Mouse (Mus musculus): Measurements from ENCODE around the gene Eef1a1. TPM values are rescaled to one million over a fixed set of nuclear protein-coding genes. Genes with fewer than 3 reads are reported as not detected.
"Not testable (repeated sequence)": the region's sequence is repeated elsewhere in the genome, so short reads cannot be mapped to it uniquely, and the experiment has no call there.

Gene Eef1a1
- polyA plus RNA-seq, 1 experiment from 2014 or later, result 3,749 TPM

DNA sequence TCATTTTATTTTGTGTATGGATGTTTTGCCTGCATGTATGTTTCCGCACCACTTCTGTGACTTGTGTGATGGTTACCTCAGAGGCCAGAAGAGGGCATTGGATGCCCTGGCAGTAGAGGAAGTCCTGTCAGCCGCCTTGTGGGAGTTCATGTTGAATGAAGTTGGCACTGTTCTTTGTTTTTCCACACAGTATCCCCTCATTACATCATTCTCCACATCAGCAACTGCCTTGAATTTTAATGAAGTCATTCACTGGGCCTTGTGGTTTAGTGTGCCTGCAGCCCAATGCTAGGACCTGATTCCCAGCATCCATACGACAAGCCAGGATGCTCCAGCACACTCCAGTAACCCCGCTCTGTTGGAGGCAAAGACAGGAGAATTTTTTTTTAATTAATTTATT is 12.3 kb upstream of the Eef1a1 start:
- H3K9me3 ChIP-seq (ENCODE audit: control insufficient read depth, low read length), result no peaks in the 10 kb centered on the region
- H3K4me2 ChIP-seq (replicated peaks), result no peak overlapping the region
- H3K4me1 ChIP-seq (replicated peaks; ENCODE audit: control insufficient read depth, insufficient read depth, low read length), result peaks cover 25% of the 10 kb centered on the region
- no peak overlapping the region for H3K4me3 ChIP-seq (replicated peaks; ENCODE audit: low read length)
- H3K9ac ChIP-seq, result no peak overlapping the region
- no peak overlapping the region for H3K27ac ChIP-seq
- DNase-seq (ENCODE audit: low spot score) (no peak), ATAC-seq (ENCODE audit: low FRiP score) (no peak)
- no peaks in the 10 kb centered on the region for H3K27me3 ChIP-seq (ENCODE audit: control insufficient read depth, insufficient read depth, low read length)
- WGBS, result 58% methylated on average over 4 of the region's 4 CpGs
- no peaks in the 10 kb centered on the region for H3K36me3 ChIP-seq (replicated peaks; ENCODE audit: control insufficient read depth, insufficient read depth)

DNA sequence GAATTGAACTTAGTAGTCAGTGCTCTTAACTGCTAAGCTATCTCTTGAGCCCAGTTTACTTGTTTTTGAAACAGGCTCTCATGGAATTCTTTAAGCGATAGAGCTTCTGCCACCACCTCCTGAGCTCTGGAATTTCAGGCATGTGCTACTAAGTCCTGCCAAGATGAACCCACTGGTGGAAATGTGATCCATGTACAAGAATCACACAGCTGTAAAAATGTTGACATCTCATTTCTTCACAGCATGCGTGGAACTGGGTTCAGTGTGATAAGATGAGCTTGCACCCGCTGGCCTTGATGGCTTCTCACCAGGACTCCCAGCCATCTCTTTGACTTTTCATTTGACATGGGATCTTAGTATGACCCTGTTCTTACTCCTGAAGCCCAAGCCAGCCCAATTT is 11.4 kb upstream of the Eef1a1 start:
- Histone ChIP-seq H3K4me3 (replicated peaks; ENCODE audit: low read length) (no peak overlapping the region), H3K4me1 (replicated peaks; ENCODE audit: control insufficient read depth, insufficient read depth, low read length) (peaks cover 25% of the 10 kb centered on the region), H3K9ac (no peak overlapping the region), H3K36me3 (replicated peaks; ENCODE audit: control insufficient read depth, insufficient read depth) (no peaks in the 10 kb centered on the region), H3K27ac (no peak overlapping the region), H3K9me3 (ENCODE audit: control insufficient read depth, low read length) (no peaks in the 10 kb centered on the region), H3K4me2 (replicated peaks) (no peak overlapping the region), H3K27me3 (ENCODE audit: control insufficient read depth, insufficient read depth, low read length) (no peaks in the 10 kb centered on the region)
- 76% methylated on average over 3 of the region's 3 CpGs for WGBS
- ATAC-seq (ENCODE audit: low FRiP score) (no peak), DNase-seq (ENCODE audit: low spot score) (no peak)

DNA sequence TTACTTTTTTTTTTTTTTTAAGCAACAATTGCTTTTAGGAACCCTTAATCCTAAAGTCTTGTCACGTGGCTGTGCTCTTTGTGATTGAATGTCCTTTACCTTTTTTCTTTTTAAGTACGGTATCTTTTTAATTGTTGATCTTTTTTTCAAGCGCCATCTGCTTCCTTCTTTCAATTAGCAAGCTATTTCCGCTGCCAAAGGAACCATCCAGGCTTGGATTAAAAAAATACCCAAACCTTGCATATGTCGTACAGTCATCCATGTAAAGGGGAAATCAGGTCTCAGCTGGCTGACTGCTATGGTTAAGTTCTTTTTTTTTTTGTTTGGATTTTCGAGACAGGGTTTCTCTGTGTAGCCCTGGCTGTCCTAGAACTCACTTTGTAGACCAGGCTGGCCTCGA is 4.2 kb upstream of the Eef1a1 start:
- ATAC-seq (ENCODE audit: low FRiP score) (no peak), DNase-seq (ENCODE audit: low spot score) (no peak)
- no peak overlapping the region for H3K27ac ChIP-seq
- H3K4me2 ChIP-seq (replicated peaks), result no peak overlapping the region
- H3K27me3 ChIP-seq (ENCODE audit: control insufficient read depth, insufficient read depth, low read length), result no peaks in the 10 kb centered on the region
- H3K36me3 ChIP-seq (replicated peaks; ENCODE audit: control insufficient read depth, insufficient read depth), result no peaks in the 10 kb centered on the region
- no peak overlapping the region for H3K4me3 ChIP-seq (replicated peaks; ENCODE audit: low read length)
- 0 out of 2 replicates have a peak, but pooled peaks cover 3% of the 10 kb centered on the region for H3K4me1 ChIP-seq (replicated peaks; ENCODE audit: control insufficient read depth, insufficient read depth, low read length)
- WGBS, result 90% methylated on average over 7 of the region's 7 CpGs
- no peaks in the 10 kb centered on the region for H3K9me3 ChIP-seq (ENCODE audit: control insufficient read depth, low read length)
- H3K9ac ChIP-seq, result no peak overlapping the region

DNA sequence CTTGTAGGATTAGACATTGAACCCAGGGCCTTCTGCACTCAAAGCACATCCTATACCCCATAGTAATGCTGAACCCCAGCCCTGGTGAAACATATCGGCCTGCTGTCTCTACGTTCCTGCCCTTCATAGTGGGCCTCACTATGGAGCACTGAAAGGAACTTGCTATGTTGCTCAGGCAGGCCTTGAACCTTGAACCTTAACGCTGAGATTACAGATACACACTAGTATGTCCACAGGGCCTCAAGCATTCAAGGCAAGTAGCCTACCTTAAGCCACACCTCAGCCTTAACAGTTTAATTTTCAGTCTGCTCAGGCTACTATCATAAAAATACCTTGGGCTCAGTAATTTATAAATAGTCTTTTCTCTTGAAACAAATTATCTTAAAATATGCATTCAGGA is 3.3 kb upstream of the Eef1a1 start:
- Histone ChIP-seq H3K27ac (no peak overlapping the region), H3K4me3 (replicated peaks; ENCODE audit: low read length) (no peak overlapping the region), H3K4me2 (replicated peaks) (no peak overlapping the region), H3K36me3 (replicated peaks; ENCODE audit: control insufficient read depth, insufficient read depth) (no peaks in the 10 kb centered on the region), H3K9me3 (ENCODE audit: control insufficient read depth, low read length) (no peaks in the 10 kb centered on the region), H3K9ac (no peak overlapping the region), H3K4me1 (replicated peaks; ENCODE audit: control insufficient read depth, insufficient read depth, low read length) (0 out of 2 replicates have a peak, but pooled peaks cover 3% of the 10 kb centered on the region), H3K27me3 (ENCODE audit: control insufficient read depth, insufficient read depth, low read length) (no peaks in the 10 kb centered on the region)
- 89% methylated on average over 3 of the region's 3 CpGs for WGBS
- DNase-seq (ENCODE audit: low spot score), result no peak
- ATAC-seq (ENCODE audit: low FRiP score), result no peak

DNA sequence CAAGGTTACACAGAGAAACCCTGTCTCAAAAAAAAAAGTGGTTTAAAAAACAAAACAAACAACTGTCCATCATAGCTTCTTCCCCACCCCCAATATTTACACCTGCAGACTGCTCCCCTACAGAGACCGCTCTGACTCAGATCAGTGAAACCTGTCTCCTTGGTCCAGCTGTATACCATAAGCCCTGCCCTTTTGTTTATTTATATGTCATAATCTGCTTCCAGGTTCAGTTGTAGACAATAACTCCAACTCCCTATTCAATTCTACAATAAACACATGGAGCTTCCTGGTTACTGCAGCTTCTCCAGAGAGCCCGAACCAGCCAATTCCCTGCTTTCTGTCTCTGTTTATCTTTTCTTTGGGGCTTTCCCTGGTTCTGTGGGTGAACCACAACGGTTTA is 2.2 kb upstream of the Eef1a1 start:
- Histone ChIP-seq H3K27me3 (ENCODE audit: control insufficient read depth, insufficient read depth, low read length) (no peaks in the 10 kb centered on the region), H3K4me3 (replicated peaks; ENCODE audit: low read length) (no peak overlapping the region), H3K36me3 (replicated peaks; ENCODE audit: control insufficient read depth, insufficient read depth) (no peaks in the 10 kb centered on the region), H3K4me1 (replicated peaks; ENCODE audit: control insufficient read depth, insufficient read depth, low read length) (0 out of 2 replicates have a peak, but pooled peaks cover 3% of the 10 kb centered on the region), H3K27ac (no peak overlapping the region), H3K9me3 (ENCODE audit: control insufficient read depth, low read length) (no peaks in the 10 kb centered on the region), H3K9ac (no peak overlapping the region), H3K4me2 (replicated peaks) (no peak overlapping the region)
- ATAC-seq (ENCODE audit: low FRiP score) (no peak), DNase-seq (ENCODE audit: low spot score) (no peak)
- WGBS, result 82% methylated on average over 3 of the region's 3 CpGs

DNA sequence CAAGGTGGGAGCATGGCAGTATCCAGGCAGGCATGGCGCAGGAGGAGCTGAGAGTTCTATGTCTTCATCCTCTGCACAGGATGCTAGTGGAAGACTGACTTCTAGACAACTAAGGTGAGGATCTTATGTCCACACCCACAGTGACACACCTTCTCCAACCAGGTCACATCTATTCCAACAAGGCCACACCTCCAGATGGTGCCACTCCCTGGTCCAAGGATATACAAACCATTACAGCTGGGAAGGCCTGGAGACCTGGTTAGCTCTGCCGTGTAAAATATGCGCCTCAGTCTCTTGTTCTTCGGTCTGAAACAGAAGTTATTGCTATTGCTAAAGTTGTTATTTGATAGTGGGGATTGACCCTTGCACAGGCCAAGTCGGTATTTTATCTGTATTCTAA is 930 bp downstream of the Eef1a1 start:
- H3K27ac ChIP-seq; H3K36me3 ChIP-seq (replicated peaks; ENCODE audit: control insufficient read depth, insufficient read depth); H3K27me3 ChIP-seq (ENCODE audit: control insufficient read depth, insufficient read depth, low read length); H3K4me1 ChIP-seq (replicated peaks; ENCODE audit: control insufficient read depth, insufficient read depth, low read length); H3K9ac ChIP-seq; DNase-seq (ENCODE audit: low spot score); H3K4me3 ChIP-seq (replicated peaks; ENCODE audit: low read length); H3K9me3 ChIP-seq (ENCODE audit: control insufficient read depth, low read length); H3K4me2 ChIP-seq (replicated peaks); ATAC-seq (ENCODE audit: low FRiP score): not testable (repeated sequence)
- 97% methylated on average over 5 of the region's 5 CpGs for WGBS

DNA sequence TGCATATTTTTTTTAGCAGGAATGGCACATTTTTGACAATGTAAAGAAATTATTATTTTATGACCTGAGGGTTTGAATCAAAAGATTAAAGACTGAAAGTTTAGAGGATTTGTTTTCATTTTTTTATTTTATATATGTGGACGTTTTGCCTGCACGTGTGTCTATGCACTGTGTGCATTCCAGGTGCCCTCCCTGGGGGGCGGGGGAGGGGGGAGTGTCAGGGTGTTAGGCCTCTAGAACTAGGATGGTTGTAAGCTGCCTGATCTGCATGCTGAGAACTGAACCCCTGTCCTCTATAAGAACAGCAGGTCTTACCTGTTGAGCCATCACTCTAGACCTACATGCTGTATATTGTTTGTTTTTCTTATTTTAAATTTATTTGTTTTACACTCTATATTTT is 4.3 kb downstream of the Eef1a1 start:
- H3K4me2 ChIP-seq (replicated peaks), result no peak overlapping the region
- no peak overlapping the region for H3K9ac ChIP-seq
- no peak for ATAC-seq (ENCODE audit: low FRiP score)
- H3K27me3 ChIP-seq (ENCODE audit: control insufficient read depth, insufficient read depth, low read length), result no peaks in the 10 kb centered on the region
- H3K36me3 ChIP-seq (replicated peaks; ENCODE audit: control insufficient read depth, insufficient read depth), result peaks cover 9% of the 10 kb centered on the region
- H3K4me3 ChIP-seq (replicated peaks; ENCODE audit: low read length), result no peak overlapping the region
- H3K4me1 ChIP-seq (replicated peaks; ENCODE audit: control insufficient read depth, insufficient read depth, low read length), result peaks cover 13% of the 10 kb centered on the region
- 88% methylated on average over 3 of the region's 3 CpGs for WGBS
- H3K9me3 ChIP-seq (ENCODE audit: control insufficient read depth, low read length), result no peaks in the 10 kb centered on the region
- H3K27ac ChIP-seq, result no peak overlapping the region
- no peak for DNase-seq (ENCODE audit: low spot score)

DNA sequence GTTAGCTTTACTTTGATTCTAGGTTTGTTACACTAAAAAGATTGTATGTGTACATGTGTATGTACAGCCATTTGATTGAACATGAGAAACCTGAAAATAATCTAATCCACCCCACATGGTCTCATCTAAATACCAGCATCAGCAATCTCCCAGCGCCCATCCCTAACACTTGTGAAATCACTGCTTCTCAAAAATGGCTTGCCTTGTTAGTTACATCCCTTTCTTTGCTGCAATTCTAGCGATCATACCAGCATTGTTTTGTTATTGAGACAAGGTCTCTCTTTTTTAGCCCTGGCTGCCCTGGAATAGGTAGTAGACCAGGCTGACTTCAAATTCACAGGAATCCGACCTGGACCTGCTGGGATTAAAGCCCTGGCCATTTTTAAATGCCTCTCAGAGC is 6.6 kb downstream of the Eef1a1 start:
- Histone ChIP-seq H3K9me3 (ENCODE audit: control insufficient read depth, low read length) (no peaks in the 10 kb centered on the region), H3K36me3 (replicated peaks; ENCODE audit: control insufficient read depth, insufficient read depth) (peaks cover 31% of the 10 kb centered on the region), H3K4me3 (replicated peaks; ENCODE audit: low read length) (peak overlapping the region; percentile 54), H3K4me2 (replicated peaks) (peak overlapping the region; percentile 62), H3K4me1 (replicated peaks; ENCODE audit: control insufficient read depth, insufficient read depth, low read length) (peaks cover 18% of the 10 kb centered on the region), H3K9ac (peak overlapping the region; percentile 84), H3K27me3 (ENCODE audit: control insufficient read depth, insufficient read depth, low read length) (no peaks in the 10 kb centered on the region), H3K27ac (peak overlapping the region; percentile 100)
- DNase-seq (ENCODE audit: low spot score) (no peak), ATAC-seq (ENCODE audit: low FRiP score) (no peak)
- 5% methylated on average over 3 of the region's 3 CpGs for WGBS

DNA sequence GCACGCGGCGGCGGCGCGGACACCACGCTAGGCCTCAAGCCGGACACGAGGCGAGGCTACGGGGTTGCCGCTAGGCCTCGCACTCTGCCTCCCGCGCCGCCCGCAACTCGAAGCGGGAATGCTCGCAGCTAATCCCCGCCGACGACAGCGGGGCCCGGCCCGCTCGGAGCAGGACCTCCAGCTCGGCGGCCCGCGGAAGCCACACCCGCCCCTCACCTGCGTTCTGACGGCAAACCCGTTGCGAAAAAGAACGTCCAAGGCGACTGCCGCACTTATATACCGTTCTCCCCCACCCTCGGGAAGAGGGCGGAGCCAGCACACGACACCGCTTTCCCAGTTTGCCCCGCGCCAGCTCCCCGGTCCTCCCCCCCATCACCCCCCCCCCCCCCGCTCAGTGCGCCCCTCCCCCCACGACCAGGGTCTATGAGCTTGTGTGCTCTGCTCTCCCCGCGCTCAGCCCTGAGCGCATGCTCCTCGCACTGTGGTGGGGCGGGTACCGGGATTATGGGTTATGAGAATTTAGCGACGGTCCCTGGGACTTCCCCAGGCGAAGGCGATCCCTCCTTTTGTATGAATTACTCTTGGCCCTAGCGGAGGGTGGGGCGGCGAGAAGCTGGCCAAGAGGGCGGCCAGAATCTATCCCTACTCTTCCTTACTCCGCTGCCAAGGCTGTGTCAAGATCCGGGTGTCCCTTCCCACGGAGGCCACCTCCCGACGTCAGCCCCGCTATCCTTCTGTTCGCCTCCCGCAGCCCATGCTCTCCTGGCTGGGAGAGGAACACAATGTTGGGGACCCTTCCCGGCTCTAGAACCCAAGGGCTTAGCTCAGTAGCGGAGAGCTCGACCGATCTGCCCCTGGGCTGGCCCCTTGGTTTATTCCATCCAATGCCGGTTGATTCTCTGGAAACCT is 7.3 kb downstream of the Eef1a1 start:
- under 1% methylated on average over 71 of the region's 77 CpGs for WGBS
- Histone ChIP-seq H3K4me3 (replicated peaks; ENCODE audit: low read length) (peak overlapping the region; percentile 84), H3K27me3 (ENCODE audit: control insufficient read depth, insufficient read depth, low read length) (no peaks in the 10 kb centered on the region), H3K9me3 (ENCODE audit: control insufficient read depth, low read length) (no peaks in the 10 kb centered on the region), H3K4me1 (replicated peaks; ENCODE audit: control insufficient read depth, insufficient read depth, low read length) (peaks cover 18% of the 10 kb centered on the region), H3K4me2 (replicated peaks) (peak overlapping the region; percentile 92), H3K9ac (peak overlapping the region; percentile 100), H3K36me3 (replicated peaks; ENCODE audit: control insufficient read depth, insufficient read depth) (peaks cover 38% of the 10 kb centered on the region), H3K27ac (peak overlapping the region; percentile 100)
- ATAC-seq (ENCODE audit: low FRiP score) (peak; percentile 99), DNase-seq (ENCODE audit: low spot score) (peak; percentile 96)

Measured in hindbrain, embryonic 14.5 days (tissue).